Mouse (Mus musculus) forelimb bud, embryonic 11.5 days (tissue): ENCODE results near the gene Il13.

Source experiments
- DNase-seq: peaks from one replicate; pipeline ENCODE4 v3.0.0-alpha.2; 2012; ENCODE audit warnings: low read depth, low spot score

Il13 gene

DNA sequence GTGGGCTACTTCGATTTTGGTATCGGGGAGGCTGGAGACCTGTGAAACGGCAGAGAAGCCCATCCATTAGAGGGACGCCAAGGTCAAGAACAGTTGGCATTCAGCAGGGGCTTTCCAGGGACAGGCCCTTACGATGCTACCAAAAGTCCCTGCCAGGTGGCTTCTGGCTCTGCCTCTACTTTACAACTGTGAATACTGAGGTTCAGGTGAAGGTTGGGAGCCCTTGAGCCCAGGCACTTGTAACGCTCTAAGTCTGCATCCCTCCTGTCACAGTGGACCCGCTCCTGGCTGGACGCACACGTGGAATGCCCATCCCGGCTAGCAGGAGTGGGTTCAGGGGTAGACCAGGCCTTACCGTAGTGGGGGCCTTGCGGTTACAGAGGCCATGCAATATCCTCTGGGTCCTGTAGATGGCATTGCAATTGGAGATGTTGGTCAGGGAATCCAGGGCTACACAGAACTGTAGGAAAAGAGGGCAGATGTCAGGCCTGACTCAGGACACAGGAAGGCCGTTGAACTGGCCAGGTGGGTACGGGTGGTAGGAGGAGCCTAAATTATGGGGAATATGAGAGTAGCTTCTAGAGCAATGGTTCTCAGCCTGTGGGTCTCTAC is 2.3 kb downstream of the Il13 start:
- no peak for DNase-seq

DNA sequence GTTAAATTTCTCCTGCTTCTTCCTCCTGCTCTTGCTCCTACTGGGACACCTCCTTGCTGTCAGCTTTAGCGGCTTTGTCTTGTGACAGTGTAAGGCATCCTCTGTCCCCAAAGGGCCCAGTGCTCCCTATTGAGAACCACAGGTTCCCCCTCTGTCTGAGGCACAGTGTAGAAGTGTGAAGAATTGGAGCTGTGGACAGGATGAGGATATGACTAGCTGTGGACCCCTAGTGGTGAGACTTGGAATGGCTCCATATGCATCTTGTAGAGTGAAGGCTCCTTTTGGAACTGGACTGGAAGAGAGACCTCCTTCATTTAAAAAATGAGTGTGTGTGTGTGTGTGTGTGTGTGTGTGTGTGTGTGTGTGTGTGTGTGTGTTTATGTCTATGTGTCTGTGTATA is 6.6 kb downstream of the Il13 start:
- DNase-seq = peak; percentile 88

DNA sequence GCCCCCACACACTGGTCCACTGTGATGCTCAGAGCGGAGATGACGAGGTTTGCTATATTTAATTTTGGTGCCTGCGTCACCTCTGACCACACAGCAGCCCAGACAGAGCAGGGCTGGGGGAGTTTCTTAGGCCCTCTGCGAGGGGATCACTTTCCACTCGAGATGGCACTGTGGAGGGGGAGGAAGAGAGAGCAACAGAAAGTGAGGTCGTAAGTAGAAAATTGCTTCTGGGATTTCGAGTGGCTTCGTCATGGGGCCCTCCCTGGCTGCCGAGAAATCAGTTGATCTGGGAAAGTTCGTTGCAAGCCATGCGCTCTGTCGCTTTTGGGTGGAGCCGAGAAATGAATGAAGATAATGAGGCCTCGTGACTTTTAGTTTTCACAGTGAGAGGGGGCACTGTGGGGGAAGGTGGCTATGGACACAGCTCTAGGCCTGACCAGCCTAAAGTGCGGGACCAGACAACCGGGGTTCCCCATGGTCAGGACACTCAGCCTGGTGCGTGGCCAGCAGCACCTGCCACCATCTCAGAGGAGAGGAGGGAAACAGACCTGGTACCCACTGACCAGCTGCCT is 7.6 kb downstream of the Il13 start:
- DNase-seq = no peak

DNA sequence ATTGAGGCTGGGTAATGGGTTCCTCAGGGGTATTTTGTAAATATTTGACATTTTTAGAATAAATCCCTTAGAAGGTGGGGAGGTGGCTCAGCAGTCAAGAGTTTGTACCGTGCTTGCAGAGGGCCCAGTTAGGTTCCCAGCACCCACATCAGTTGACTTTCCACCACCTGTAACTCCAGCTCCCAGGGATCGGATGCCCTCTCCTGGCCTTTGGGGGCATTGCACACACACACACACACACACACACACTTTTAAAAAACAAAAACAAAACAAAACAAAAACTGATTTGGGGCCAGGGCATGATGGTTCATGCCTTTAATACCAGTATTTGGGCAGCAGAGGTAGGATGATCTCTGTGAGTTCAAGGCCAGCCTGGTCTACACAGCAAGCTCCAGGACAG is 10.4 kb downstream of the Il13 start:
- no peak for DNase-seq

DNA sequence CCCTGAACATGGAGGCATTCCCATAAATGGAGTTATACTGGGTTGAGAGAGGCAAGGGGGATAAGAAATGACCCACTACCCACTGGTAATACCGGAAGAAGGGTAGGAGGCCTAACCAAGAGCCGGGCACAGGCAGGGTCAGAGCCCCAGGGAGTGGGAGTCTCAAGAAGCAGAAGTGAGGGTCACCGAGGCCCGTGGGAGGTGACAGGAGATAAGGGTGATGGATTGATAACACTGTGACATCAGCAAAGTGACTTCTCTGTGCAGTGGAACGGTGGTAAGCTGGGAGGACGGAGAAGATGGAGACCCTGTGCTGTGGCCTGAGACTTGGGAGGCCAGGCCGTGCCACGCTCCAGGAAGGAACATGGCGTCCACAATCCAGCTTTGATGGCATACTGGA is 10.9 kb downstream of the Il13 start:
- DNase-seq = no peak

DNA sequence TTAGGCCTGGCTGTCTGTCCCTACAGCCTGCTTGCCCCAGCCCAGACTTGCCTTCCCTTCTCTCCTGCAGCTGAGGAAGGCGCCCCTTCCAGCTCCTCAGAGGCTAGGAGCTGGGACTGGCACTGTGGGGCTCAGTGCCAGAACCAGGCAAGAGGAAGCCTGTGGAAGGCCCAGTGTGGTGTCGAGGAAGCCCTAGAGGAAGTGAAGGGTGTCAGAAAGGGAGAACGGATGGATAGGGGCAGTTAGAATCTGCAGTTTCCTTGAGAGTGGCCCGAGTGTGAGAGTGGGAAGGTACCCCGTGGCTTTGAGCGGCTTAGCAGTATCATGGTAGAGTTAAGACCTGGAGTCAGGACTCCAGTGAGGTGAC is 12.1 kb downstream of the Il13 start:
- no peak for DNase-seq

DNA sequence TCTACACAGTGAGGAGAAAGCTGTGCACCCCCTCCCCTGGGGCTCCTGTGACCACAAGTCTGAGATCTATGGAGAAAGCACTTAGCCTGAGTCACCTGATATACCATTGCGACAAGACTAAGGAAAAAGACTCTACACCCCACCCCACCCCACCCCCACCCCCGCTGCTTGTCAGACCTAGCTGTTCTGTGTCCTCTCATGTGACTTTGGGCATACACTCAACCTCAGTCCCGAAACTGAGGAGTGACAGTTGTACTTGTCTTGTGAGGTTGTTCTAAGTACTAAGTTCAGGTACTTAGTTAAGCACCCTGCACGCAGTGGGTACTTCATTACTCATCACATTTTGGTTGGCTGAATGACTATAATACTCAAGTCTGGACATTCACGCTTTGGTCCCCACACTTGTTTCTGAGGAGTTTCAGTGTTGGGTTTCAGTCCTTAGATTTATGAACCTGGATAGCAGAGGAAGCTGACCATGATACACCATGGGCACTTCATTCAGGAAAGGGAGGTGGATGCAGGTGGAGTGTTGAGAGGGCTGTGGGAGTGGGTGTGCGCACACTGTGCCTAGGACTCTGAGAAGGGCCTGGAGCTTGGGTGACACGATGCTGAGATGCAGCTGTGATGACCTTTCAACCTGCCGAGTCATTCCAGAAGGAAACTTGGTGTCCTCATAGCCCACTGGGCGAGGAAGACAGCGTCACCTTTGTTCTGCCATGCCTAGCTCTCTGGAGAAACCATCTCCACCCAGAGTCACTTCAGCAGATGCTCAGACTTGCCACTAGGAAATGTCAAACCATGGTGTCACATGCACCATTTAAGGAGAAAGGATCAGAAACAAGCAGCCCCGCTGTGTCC is 12.7 kb downstream of the Il13 start:
- no peak for DNase-seq

DNA sequence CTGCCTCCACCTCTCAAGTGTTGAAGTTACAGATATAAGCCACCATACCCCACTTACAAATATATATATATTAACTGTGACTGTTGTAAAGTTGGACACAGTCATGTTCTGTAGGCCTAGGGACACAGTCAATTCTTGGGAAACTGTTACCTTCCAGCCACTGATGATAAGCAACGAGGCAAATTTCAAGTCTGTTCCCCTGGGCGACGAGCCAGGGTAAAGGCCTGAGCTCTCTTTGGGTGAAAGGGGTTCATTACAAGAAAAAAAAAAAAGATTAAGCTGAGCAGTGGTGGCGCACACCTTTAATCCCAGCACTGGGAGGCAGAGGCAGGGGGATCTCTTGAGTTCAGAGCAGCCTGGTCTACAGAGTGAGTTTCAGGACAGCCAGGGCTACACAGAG is 14.4 kb downstream of the Il13 start:
- DNase-seq = no peak

DNA sequence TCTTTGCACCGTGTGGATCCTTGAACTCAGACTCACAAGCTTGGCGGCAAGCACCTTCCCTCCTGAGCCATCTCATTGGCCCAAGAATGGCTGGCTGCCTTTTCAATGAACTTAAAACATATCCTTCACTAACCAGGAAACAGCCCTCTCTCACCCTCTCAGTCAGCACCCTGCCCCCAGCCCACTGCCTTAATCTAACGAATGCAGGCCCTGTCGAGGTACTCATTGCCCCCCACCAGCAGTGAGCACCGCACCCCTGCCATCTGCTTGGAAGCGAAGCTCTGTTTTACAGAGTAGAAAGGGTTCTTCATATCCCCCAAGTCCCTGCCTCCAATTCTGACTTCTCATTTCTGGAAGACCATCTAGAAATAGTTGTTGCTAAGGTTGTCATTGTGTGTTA is 15.1 kb downstream of the Il13 start:
- no peak for DNase-seq

DNA sequence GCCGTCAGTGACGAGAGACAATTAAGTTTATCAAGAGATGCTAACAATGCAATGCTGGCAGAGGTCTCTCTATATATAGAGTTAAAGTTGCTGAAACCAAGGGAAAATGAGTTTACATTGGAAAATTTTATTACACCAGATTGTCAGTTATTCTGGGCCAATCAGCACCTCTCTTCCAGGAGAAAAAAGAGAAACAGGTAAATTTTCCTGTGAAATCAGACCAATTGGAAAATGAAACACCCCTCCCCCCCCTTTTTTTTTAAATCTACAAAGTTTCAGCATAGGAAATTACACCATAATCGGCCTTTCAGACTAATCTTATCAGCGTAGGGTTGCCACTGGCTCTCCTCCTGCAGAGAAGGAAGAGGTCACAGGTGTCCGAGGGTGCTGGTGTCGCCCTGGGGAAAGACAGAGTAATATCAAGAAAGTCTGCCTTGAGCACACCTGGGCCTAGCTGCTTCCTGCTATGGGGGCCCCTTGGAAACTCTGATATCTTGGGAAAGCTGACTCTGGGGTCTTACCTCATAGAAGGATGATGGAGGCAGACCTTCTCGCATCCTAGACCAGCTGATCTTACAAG is 15.8 kb downstream of the Il13 start, which contains the start of gene Il4:
Gene Il4, minus strand, starts transcription at position 51 of the 580 bp plus-strand sequence.
- no peak for DNase-seq

DNA sequence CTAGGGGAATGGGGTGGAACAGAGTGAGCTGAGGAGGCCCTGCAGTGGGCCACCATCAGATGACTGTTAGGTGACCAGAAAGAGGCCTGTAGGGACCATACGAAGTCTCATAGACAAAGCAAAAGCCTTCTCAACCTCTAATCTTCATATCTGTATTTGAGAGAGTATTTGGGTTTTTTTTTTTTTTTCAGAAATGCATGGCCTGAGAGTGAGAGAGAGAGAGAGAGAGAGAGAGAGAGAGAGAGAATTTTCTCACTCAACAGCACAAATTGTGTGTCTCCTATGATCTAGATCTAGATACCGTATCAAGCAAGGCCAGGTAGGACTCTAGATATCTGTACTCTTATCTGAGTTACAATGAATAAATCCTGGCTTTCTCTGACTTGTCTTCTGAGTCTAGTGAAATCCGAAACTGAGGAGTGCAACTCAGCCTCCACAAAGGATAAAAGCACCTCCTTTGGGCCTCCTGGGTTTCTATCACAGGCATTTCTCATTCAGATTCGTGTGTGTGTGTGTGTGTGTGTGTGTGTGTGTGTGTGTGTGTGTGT is 16.9 kb downstream of the Il13 start:
- DNase-seq = no peak

DNA sequence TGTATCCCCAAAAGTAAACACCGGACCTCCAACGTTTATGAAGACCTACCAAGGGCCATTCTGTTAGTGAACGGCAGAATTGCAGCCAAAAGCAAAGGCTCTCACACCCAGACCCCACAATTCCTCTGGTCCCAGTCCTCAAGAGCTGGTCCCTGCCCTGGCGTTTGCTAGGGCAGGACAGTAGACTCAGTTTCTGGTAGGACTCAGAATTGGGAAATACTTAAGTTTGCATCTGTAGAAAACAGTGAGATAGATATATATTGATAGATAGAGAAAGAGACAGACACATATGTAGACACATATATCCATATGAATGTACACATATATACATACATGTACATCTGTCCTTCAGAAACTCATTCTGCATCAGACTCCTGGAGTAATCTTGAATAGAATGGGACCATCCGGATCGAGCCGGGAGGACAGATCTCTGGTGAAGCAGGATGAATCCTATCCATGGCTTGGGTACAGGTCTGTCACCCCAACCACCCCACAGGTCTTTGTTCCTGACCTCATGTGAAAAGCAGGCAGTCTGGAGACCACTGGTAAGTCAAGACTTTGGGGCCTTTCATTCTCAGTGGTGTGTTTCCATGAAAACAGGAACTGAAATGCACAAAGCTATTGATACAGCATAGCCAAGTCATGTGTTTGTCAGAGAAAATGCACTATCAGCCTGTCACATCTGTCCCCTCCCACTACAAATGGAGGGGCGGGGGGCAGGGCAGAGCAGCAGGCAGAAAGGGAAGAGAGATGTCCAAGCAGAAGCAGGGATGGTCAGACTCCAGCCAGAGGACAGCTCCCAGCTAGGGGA is 17.5 kb downstream of the Il13 start:
- DNase-seq = no peak

DNA sequence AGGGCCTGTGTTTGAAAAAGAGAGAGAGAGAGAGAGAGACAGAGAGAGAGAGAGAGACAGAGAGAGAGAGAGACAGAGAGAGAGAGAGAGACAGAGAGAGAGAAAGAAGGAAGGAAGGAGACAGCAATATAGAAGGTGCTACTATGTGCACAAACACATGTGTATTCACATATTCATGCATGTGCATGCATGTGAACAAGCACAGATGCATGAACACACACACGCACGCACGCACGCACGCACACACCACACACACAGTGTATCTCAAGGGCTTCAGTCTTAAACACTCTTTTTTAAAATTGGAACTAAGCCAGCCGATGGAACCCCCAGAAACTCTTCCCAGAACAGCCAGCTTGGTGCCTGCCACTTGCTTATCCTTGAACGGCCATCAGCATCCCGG is 18.9 kb downstream of the Il13 start:
- no peak for DNase-seq

DNA sequence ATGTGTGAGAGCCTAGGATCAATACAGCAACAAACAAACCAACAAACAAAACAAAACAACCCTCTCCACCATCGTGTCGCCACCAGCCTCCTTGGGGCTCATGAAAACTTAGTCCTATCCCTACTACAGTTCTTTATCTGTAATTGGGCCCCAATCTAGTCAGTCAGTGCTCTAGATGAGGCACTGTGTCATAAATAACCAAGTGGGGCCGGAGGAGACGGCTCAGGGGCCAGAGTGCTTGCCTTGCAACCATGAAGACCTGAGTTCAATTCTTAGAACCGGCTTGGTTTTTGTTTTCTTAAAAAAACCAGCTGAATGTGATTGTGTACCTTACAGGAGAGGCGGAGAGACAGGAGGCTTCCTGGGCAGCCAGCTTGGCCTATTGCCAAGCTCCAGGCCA is 19.3 kb downstream of the Il13 start:
- no peak for DNase-seq

DNA sequence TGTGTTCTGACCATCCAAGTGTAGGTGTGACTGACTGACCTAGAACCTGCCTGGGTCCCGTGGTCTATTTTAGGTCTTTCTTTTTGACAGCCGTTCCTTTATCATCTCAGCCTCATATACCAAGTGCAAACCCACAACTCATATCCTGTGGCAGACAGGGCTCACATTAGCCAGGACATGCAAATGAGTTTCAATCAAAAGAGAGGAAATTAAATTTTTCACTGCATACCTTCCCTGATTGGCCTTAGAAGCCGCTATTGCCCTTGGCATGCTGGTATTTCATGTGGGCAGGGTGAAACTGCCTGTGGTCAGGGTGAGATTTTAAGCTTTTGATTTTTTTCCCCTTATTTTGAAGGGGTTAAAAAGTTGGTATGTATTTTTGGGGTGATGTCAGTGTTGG is 24.8 kb downstream of the Il13 start:
- DNase-seq = no peak

DNA sequence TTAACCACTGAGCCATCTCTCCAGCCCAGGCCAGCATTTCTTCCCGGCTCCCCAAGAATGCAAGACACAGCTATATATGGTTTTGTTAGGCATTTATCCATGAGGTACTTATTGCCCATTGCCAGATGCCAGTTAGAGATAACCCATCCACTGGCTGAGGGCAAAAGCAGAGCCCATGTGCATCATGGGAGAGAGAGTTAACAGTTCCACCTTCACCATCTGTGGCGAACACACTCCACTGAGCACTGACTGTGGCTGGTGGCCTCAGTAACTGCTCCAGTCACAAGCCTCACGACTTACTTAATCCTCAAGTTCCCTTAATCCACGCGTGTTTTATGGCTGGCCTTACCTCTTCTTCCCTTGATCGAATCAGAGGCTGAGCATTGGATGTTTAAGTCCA is 25.3 kb downstream of the Il13 start:
- DNase-seq = no peak

DNA sequence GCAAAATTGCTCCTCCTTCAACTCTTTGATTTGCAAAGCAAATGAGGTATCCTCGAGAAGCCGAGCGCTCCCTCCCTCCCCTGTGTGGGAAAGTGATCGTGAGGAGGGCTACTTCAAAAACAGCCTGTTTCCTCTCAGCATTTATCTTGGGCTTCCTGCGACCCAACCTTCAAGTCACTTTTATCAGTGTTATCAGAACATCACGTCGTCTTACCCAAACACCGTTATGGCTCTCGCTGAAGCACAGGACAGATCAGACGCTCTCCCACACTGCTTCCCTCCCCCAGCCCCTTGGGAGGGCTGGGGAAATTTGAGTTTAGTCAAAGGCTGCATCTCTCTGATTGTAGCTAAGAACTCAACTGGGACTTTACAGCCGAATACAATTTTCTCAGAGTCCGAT is 28.9 kb downstream of the Il13 start:
- no peak for DNase-seq

DNA sequence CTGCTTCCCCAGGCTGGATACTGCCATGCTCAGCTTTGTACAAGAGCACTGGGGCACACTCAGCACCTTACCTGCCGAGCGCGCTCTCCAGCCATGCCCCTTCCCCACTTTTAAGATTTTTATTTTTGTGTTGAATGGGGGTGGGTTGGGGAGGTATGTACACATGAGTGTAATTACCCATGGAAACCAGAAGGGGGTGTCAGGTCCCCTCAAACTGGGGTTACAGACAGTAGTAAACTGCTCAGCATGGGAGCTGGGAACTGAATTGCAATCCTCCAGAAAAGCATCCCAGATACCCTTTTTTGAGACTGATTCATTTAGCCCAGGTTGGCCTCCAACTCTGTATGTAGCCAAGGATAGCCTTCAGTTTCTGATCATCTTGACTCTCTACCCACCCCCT is 29.5 kb downstream of the Il13 start:
- DNase-seq = no peak

DNA sequence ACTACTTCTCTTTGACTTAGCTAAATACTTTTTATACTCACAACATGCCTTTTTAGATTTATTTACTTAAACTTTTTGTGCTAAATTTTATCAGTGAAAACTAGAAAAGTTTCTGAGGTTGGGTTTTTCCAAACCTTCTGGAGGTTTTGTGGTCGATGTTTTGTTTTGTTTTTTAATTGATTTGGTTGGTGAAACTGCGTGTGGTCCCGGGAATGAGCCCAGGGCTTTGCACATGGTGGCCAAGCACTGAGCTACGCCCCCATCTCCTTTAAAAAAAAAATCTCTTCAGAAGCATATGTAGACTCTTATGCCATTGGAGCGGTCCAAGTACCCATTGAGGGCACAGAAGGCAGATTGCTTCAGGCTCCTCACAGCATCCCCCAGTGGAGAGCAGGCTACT is 43.4 kb downstream of the Il13 start:
- no peak for DNase-seq

DNA sequence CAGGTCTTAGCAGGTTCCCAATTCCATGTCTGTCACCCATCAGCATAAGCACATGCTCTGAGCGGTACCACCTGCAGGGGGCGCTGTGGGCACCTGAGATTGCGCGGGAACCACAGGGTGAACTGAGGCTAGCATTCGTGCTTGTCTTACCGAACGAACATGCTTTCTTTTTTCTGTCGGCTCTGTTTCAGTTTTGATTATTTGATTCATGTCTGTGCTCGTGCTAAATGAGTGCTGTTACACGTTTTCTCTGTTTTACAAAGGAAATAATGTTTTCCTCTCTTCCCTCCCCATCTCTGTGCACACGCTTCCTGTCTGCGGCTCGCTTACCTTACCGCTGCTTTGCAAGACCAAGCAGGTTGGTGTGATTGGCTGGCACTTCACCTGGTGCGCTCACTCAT is 44.1 kb downstream of the Il13 start:
- peak; percentile 31 for DNase-seq

DNA sequence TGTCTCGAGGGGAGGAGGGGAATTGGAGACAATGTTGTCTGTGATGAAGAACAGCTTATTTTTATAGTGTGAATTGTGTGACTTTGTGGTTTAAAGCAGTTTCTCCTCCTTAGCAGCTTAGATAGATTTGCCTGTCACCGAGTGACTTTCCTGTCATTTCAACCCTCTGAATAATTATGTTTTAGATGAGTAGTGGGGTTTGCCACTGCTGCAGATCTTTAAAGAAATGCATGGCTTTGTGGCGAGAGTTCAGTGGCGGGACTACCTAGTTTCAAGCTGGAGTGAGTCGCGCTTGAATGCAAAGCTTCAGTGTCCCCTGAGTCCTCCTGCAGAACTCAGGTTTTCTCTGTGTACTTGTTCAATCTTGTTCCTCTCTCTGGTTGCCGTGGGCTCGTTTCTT is 46.2 kb downstream of the Il13 start:
- DNase-seq = no peak

DNA sequence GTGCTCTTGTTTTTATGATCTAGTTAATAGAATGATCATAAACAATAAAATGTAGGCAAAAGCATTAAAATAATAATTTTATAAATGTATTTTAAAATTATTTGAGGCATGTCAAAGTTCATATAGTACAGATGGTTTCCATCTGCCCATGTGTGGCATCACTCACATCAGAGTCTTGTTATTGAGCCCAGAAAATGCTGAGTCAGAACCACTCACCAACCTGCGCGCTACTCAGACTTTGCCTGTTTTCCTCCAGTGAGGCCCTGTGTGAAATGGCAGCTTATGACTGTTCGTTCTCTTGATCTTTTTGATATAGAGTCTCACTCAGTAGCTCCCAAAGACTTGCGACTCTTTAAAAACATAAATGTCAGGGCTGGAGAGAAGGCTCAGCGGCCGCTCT is 49.0 kb downstream of the Il13 start:
- no peak for DNase-seq
